Mouse (Mus musculus): ENCODE results near the gene Adgrd1. TPM values are rescaled to one million over a fixed set of nuclear protein-coding genes. Genes with fewer than 3 reads are reported as not detected.

Adgrd1 gene
- total and polyA plus RNA-seq, 3 experiments: 0.16 TPM; not detected in 2

DNA sequence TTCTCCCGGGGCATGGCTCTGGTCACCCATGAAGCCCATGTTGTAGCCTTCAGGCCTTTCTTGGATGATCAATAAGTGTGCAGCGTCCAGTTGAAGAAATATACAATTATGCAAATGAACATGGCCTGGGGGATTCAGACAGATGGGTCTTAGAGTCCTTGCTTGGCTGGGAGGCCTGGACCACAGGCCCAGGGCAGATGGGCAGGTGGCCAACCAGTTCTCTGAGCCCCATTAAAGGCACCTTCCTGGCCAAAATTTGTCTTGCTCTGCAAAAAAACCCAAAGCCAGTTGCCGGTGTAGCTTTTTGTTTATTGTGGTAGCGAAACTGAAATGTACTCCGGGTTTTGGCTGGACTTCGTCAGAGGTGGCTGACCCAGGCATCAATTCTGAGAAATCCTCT lies 92.5 kb downstream of the Adgrd1 start:
- Histone ChIP-seq H3K36me3 (replicated peaks) (no peaks in the 10 kb centered on the region), H3K27me3 (ENCODE audit: insufficient read depth, low read length) (no peaks in the 10 kb centered on the region), H3K4me3 (ENCODE audit: low read depth, low read length) (no peak overlapping the region), H3K4me1 (ENCODE audit: insufficient read depth, low read depth, low read length) (no peaks in the 10 kb centered on the region), H3K9me3 (replicated peaks) (peaks cover 87% of the 10 kb centered on the region)
- DNase-seq (ENCODE audit: low spot score) (no peak), ATAC-seq (ENCODE audit: extremely low read depth, insufficient number of reproducible peaks, low FRiP score, poor library complexity, severe bottlenecking) (no peak)
- TF ChIP-seq CTCF (IDR thresholded peaks at IDR 0.05; ENCODE audit: low read depth, low read length): no peak
- no peak for TF ChIP-seq POLR2AphosphoS5 (IDR thresholded peaks at IDR 0.05; ENCODE audit: insufficient replicate concordance, low read depth, low read length)
- no peak for TF ChIP-seq GATA1 (IDR thresholded peaks at IDR 0.05; ENCODE audit: borderline replicate concordance, low read length)
- no peak for TF ChIP-seq GATA2 (IDR thresholded peaks at IDR 0.05; ENCODE audit: borderline replicate concordance, low read depth, low read length)
- no peak for TF ChIP-seq TAL1 (conservative IDR thresholded peaks at IDR 0.05; ENCODE audit: low read depth, low read length)

DNA sequence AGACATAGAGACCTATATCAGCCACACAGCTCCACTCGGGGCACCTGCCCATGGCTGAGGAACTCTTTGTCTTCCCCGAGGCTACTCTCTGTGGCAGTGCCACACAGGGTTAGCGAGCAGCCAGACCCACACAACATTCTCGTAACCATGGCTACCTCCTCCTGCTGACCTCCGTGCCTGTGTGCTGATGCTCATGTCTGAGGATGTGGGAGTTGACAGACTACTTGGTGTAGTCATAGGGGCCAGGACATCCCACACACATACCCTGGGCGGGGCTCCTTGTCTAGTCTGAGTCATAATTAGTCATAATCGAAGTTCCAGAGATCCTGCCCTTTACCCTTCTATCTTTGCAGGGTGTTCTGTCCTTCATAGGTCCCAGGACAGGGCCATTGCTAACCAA lies 93.5 kb downstream of the Adgrd1 start:
- ATAC-seq (ENCODE audit: extremely low read depth, insufficient number of reproducible peaks, low FRiP score, poor library complexity, severe bottlenecking) (no peak), DNase-seq (ENCODE audit: low spot score) (no peak)
- Histone ChIP-seq H3K9me3 (replicated peaks) (peaks cover 82% of the 10 kb centered on the region), H3K36me3 (replicated peaks) (no peaks in the 10 kb centered on the region), H3K27me3 (ENCODE audit: insufficient read depth, low read length) (no peaks in the 10 kb centered on the region), H3K4me3 (ENCODE audit: low read depth, low read length) (no peak overlapping the region), H3K4me1 (ENCODE audit: insufficient read depth, low read depth, low read length) (no peaks in the 10 kb centered on the region)
- TF ChIP-seq POLR2AphosphoS5 (IDR thresholded peaks at IDR 0.05; ENCODE audit: insufficient replicate concordance, low read depth, low read length) (no peak), CTCF (IDR thresholded peaks at IDR 0.05; ENCODE audit: low read depth, low read length) (no peak), GATA1 (IDR thresholded peaks at IDR 0.05; ENCODE audit: borderline replicate concordance, low read length) (no peak), GATA2 (IDR thresholded peaks at IDR 0.05; ENCODE audit: borderline replicate concordance, low read depth, low read length) (no peak), TAL1 (conservative IDR thresholded peaks at IDR 0.05; ENCODE audit: low read depth, low read length) (no peak)

DNA sequence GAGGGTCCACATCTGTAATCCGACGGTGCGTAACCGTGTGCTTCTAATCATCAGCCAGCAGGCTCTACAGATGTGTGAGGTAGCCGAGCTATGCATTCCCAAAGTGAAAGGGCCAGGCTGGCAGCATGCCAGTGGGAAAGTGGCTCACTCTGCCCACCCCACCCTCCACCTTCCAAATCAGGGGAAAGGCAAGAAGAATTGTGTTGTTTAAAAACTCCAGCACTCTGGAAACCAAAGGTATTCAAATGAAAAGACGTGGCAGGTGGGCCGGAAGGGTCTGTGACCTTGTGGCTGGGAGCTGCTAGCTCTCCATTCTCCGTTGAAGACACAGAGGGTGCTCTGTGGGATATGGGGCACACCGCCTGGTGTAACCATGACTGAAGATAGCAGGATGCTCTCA lies 100.0 kb downstream of the Adgrd1 start:
- no peak overlapping the region for H3K4me3 ChIP-seq (ENCODE audit: low read depth, low read length)
- no peaks in the 10 kb centered on the region for H3K27me3 ChIP-seq (ENCODE audit: insufficient read depth, low read length)
- H3K36me3 ChIP-seq (replicated peaks): no peaks in the 10 kb centered on the region
- TF ChIP-seq GATA1 (IDR thresholded peaks at IDR 0.05; ENCODE audit: borderline replicate concordance, low read length) (no peak), CTCF (IDR thresholded peaks at IDR 0.05; ENCODE audit: low read depth, low read length) (no peak), GATA2 (IDR thresholded peaks at IDR 0.05; ENCODE audit: borderline replicate concordance, low read depth, low read length) (no peak), TAL1 (conservative IDR thresholded peaks at IDR 0.05; ENCODE audit: low read depth, low read length) (no peak)
- no peak for ATAC-seq (ENCODE audit: extremely low read depth, insufficient number of reproducible peaks, low FRiP score, poor library complexity, severe bottlenecking)
- H3K9me3 ChIP-seq (replicated peaks): peaks cover 86% of the 10 kb centered on the region
- no peak for DNase-seq (ENCODE audit: low spot score)
- no peaks in the 10 kb centered on the region for H3K4me1 ChIP-seq (ENCODE audit: insufficient read depth, low read depth, low read length)

DNA sequence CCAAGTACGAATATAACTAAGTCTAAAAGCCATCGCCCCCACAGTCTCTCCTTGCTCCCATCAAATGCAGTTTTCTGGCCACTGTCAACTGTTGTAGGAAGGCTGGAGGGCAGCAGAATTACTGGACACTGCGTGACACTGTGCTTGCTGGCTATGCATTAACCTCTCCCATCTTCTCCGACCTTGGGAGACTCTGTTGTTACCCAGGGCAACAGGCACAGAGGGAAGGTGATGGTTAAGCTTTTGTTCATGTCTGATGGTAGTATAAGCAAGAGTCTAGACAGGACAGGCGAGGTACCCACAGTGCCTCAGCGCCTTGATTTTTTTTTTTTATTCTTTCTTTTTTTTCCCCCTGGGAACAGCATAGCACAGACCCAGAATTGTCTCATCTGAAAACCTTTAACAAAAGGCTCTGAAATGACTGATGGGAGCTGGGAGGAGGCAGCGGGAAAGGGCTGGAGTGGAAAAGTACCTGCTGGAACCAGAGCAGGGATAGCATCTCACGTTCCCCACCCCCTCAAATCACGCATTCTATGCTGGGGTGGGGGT lies 100.5 kb downstream of the Adgrd1 start:
- DNase-seq (ENCODE audit: low spot score) (no peak), ATAC-seq (ENCODE audit: extremely low read depth, insufficient number of reproducible peaks, low FRiP score, poor library complexity, severe bottlenecking) (no peak)
- no peaks in the 10 kb centered on the region for H3K27me3 ChIP-seq (ENCODE audit: insufficient read depth, low read length)
- TF ChIP-seq POLR2AphosphoS5 (IDR thresholded peaks at IDR 0.05; ENCODE audit: insufficient replicate concordance, low read depth, low read length) (no peak), CTCF (IDR thresholded peaks at IDR 0.05; ENCODE audit: low read depth, low read length) (no peak), GATA2 (IDR thresholded peaks at IDR 0.05; ENCODE audit: borderline replicate concordance, low read depth, low read length) (no peak), GATA1 (IDR thresholded peaks at IDR 0.05; ENCODE audit: borderline replicate concordance, low read length) (no peak), TAL1 (conservative IDR thresholded peaks at IDR 0.05; ENCODE audit: low read depth, low read length) (no peak)
- no peaks in the 10 kb centered on the region for H3K36me3 ChIP-seq (replicated peaks)
- peaks cover 86% of the 10 kb centered on the region for H3K9me3 ChIP-seq (replicated peaks)
- no peak overlapping the region for H3K4me3 ChIP-seq (ENCODE audit: low read depth, low read length)
- H3K4me1 ChIP-seq (ENCODE audit: insufficient read depth, low read depth, low read length): no peaks in the 10 kb centered on the region

DNA sequence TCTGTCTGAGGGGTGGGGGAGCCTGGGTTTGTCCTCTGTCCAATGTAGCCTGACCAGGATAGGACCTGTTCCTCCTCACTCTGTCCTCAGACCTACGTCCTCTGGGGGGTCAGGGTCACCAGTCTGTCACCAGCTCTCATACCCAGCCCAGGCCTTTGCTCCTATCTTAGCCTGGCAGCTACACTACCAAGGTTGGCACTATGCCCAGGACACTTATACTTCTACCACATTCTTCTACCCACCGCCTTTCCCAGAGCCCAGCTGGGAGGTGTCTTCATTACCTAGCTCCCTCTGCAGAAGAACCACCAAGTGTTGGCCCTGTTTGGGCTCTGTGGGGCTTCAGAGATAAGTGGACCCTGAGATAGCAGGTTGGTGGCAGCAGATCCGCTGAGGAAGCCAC lies 103.6 kb downstream of the Adgrd1 start:
- H3K27me3 ChIP-seq (ENCODE audit: insufficient read depth, low read length): no peaks in the 10 kb centered on the region
- ATAC-seq (ENCODE audit: extremely low read depth, insufficient number of reproducible peaks, low FRiP score, poor library complexity, severe bottlenecking): no peak
- H3K4me3 ChIP-seq (ENCODE audit: low read depth, low read length): no peak overlapping the region
- no peak for DNase-seq (ENCODE audit: low spot score)
- no peaks in the 10 kb centered on the region for H3K36me3 ChIP-seq (replicated peaks)
- peaks cover 92% of the 10 kb centered on the region for H3K9me3 ChIP-seq (replicated peaks)
- TF ChIP-seq GATA2 (IDR thresholded peaks at IDR 0.05; ENCODE audit: borderline replicate concordance, low read depth, low read length) (no peak), GATA1 (IDR thresholded peaks at IDR 0.05; ENCODE audit: borderline replicate concordance, low read length) (no peak), CTCF (IDR thresholded peaks at IDR 0.05; ENCODE audit: low read depth, low read length) (no peak), TAL1 (conservative IDR thresholded peaks at IDR 0.05; ENCODE audit: low read depth, low read length) (no peak), POLR2AphosphoS5 (IDR thresholded peaks at IDR 0.05; ENCODE audit: insufficient replicate concordance, low read depth, low read length) (no peak)
- no peaks in the 10 kb centered on the region for H3K4me1 ChIP-seq (ENCODE audit: insufficient read depth, low read depth, low read length)

DNA sequence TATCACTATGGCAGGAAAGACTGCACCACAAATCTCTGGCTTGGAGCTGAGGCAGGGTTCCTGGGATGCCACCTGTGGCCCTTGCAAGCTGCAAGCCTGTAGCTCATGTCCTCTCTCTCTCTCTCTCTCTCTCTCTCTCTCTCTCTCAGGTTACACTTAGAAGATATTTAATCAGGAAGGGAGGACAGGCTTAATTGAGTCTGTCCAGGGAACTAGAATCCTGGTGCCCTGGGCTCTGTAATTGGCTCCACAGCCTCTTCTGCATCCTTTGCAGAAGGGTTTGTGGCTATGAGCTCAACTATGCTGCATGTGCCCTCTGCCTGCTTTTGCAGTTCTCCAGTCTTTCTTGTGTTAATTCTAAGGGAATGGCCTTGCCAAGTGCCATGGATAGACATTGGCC lies 111.7 kb downstream of the Adgrd1 start:
- DNase-seq (ENCODE audit: low spot score) (no peak), ATAC-seq (ENCODE audit: extremely low read depth, insufficient number of reproducible peaks, low FRiP score, poor library complexity, severe bottlenecking) (no peak)
- Histone ChIP-seq H3K27me3 (ENCODE audit: insufficient read depth, low read length) (no peaks in the 10 kb centered on the region), H3K4me3 (ENCODE audit: low read depth, low read length) (no peak overlapping the region), H3K36me3 (replicated peaks) (no peaks in the 10 kb centered on the region), H3K9me3 (replicated peaks) (peaks cover 90% of the 10 kb centered on the region), H3K4me1 (ENCODE audit: insufficient read depth, low read depth, low read length) (no peaks in the 10 kb centered on the region)
- TF ChIP-seq POLR2AphosphoS5 (IDR thresholded peaks at IDR 0.05; ENCODE audit: insufficient replicate concordance, low read depth, low read length) (no peak), CTCF (IDR thresholded peaks at IDR 0.05; ENCODE audit: low read depth, low read length) (no peak), GATA1 (IDR thresholded peaks at IDR 0.05; ENCODE audit: borderline replicate concordance, low read length) (no peak), GATA2 (IDR thresholded peaks at IDR 0.05; ENCODE audit: borderline replicate concordance, low read depth, low read length) (no peak), TAL1 (conservative IDR thresholded peaks at IDR 0.05; ENCODE audit: low read depth, low read length) (no peak)

Measured in G1E (cell line).